Mouse (Mus musculus) embryonic fibroblast, embryonic 13.5 days (primary cell): ENCODE data around the gene Glrx.

Source experiments
- CTCF ChIP-seq: IDR thresholded peaks from 2 replicates; pipeline ENCODE4 v1.5.1; 2011; ENCODE audit warnings: mild to moderate bottlenecking, control low read depth, low read length, moderate library complexity, borderline replicate concordance; ENCODE audit not compliant: insufficient read depth
- POLR2A ChIP-seq: IDR thresholded peaks from 2 replicates; pipeline ENCODE4 v1.6.1; 2011; ENCODE audit warnings: low read depth, mild to moderate bottlenecking, control low read depth, low read length, moderate library complexity

GRCm38 (mm10) chr13:75832697-75833096 is 7.0 kb upstream of the Glrx start:
- TF ChIP-seq POLR2A (no peak), CTCF (no peak)
